Mouse (Mus musculus): ENCODE results near the gene Sh3bp2. TPM values are rescaled to one million over a fixed set of nuclear protein-coding genes. Genes with fewer than 3 reads are reported as not detected.

Sh3bp2 gene
- total and polyA plus RNA-seq, 3 experiments, result 7.9 to 12.0 TPM; not detected in 1

GRCm38 (mm10) chr5:34514218-34514566 lies 11.4 kb upstream of the Sh3bp2 start:
- Histone ChIP-seq H3K4me3 (ENCODE audit: control insufficient read depth in 1 of 2, insufficient read depth in 1 of 2, low read depth in 2 of 2, low read length in 2 of 2) (peak overlapping the region; percentile 69 to 98), H3K27me3 (ENCODE audit: control insufficient read depth in 1 of 2, insufficient read depth in 2 of 2, low read length in 2 of 2) (no peaks in the 10 kb centered on the region), H3K36me3 (ENCODE audit: control insufficient read depth in 1 of 2, insufficient read depth in 2 of 2, low read length in 2 of 2) (peaks cover 0 to 28% of the 10 kb centered on the region in 2 experiments; a peak in 2 of 4 replicates), H3K79me2 (ENCODE audit: control insufficient read depth, insufficient read depth, low read length, poor library complexity) (peaks cover 14% of the 10 kb centered on the region), H3K27ac (ENCODE audit: control insufficient read depth, low read depth, low read length) (no peak overlapping the region), H3K4me1 (ENCODE audit: control insufficient read depth in 1 of 2, insufficient read depth in 2 of 2, low read length in 2 of 2) (peaks cover 18 to 29% of the 10 kb centered on the region in 2 experiments), H3K9me3 (replicated peaks; ENCODE audit: insufficient read depth, low read length) (no peaks in the 10 kb centered on the region), H3K9ac (ENCODE audit: control insufficient read depth, low read depth, low read length, poor library complexity, severe bottlenecking) (peak overlapping the region; percentile 45)
- TF ChIP-seq ZMIZ1 (IDR thresholded peaks at IDR 0.05; ENCODE audit: low read depth, low read length) (peak; percentile 65), HCFC1 (IDR thresholded peaks at IDR 0.05; ENCODE audit: low read depth, low read length) (peak; percentile 63), MAX (IDR thresholded peaks at IDR 0.05; ENCODE audit: low read length) (peak; percentile 70; the same call in 1 of the 2 replicates), USF1 (IDR thresholded peaks at IDR 0.05; ENCODE audit: low read depth, low read length) (no peak), NELFE (IDR thresholded peaks at IDR 0.05; ENCODE audit: low read depth, low read length) (peak; percentile 34), RCOR1 (IDR thresholded peaks at IDR 0.05; ENCODE audit: low read depth, low read length) (peak; percentile 45; the same call in 1 of the 2 replicates), ZKSCAN1 (IDR thresholded peaks at IDR 0.05; ENCODE audit: low read depth, low read length) (no peak), ELF1 (IDR thresholded peaks at IDR 0.05; ENCODE audit: low read depth, low read length) (peak; percentile 84), MXI1 (IDR thresholded peaks at IDR 0.05; ENCODE audit: low read depth, low read length) (peak; percentile 62), MEF2A (IDR thresholded peaks at IDR 0.05; ENCODE audit: extremely low read depth, insufficient replicate concordance, low read depth, low read length, poor library complexity, severe bottlenecking) (no peak), ETS1 (IDR thresholded peaks at IDR 0.05; ENCODE audit: low read depth, low read length) (no peak), ZC3H11A (IDR thresholded peaks at IDR 0.05; ENCODE audit: low read depth, low read length) (no peak), MAZ (IDR thresholded peaks at IDR 0.05; ENCODE audit: low read depth, low read length) (no peak), ZNF384 (IDR thresholded peaks at IDR 0.05; ENCODE audit: low read depth, low read length) (no peak)
- no peak for DNase-seq (ENCODE audit: low read depth, low spot score)

DNA sequence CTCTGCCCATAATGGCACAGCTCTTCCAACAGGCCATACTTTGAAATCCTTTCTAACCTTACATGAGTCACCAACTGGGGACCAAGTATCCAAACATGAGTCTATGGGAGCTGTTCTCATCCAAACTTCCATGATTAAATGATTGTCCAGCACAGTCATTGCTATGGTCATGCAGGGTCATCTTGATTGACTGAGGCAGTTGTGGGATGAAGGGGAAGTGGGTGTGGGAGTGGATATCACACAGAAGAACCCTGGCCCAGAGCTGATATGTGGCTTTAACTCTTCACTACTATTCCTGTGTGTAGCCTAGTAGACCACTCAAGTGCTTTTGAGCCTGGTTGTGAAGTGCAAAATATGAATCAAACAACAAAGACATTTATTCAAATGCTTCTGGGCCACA lies 10.5 kb upstream of the Sh3bp2 start:
- peak overlapping the region in 1 of 2 experiments; percentile 98; a peak in 1 of 4 replicates for H3K4me3 ChIP-seq (ENCODE audit: control insufficient read depth in 1 of 2, insufficient read depth in 1 of 2, low read depth in 2 of 2, low read length in 2 of 2)

More for the DNA sequence above, 10.5 kb upstream of the Sh3bp2 start:
- Histone ChIP-seq H3K4me1 (ENCODE audit: control insufficient read depth in 1 of 2, insufficient read depth in 2 of 2, low read length in 2 of 2) (peaks cover 20 to 33% of the 10 kb centered on the region in 2 experiments), H3K79me2 (ENCODE audit: control insufficient read depth, insufficient read depth, low read length, poor library complexity) (peaks cover 14% of the 10 kb centered on the region), H3K9ac (ENCODE audit: control insufficient read depth, low read depth, low read length, poor library complexity, severe bottlenecking) (no peak overlapping the region), H3K36me3 (ENCODE audit: control insufficient read depth in 1 of 2, insufficient read depth in 2 of 2, low read length in 2 of 2) (peaks cover 0 to 30% of the 10 kb centered on the region in 2 experiments; a peak in 2 of 4 replicates), H3K27ac (ENCODE audit: control insufficient read depth, low read depth, low read length) (no peak overlapping the region), H3K27me3 (ENCODE audit: control insufficient read depth in 1 of 2, insufficient read depth in 2 of 2, low read length in 2 of 2) (no peaks in the 10 kb centered on the region), H3K9me3 (replicated peaks; ENCODE audit: insufficient read depth, low read length) (no peaks in the 10 kb centered on the region)
- DNase-seq (ENCODE audit: low read depth, low spot score), result peak; percentile 47
- TF ChIP-seq EP300 (IDR thresholded peaks at IDR 0.05; ENCODE audit: low read depth in 1 of 2, low read length in 2 of 2), result peak; percentile 38 to 75; a peak in 3 of 4 replicates
- TF ChIP-seq SMC3 (IDR thresholded peaks at IDR 0.05; ENCODE audit: low read depth, low read length), result no peak
- peak; percentile 53; the same call in 1 of the 2 replicates for TF ChIP-seq GATA1 (IDR thresholded peaks at IDR 0.05; ENCODE audit: low read depth, low read length)
- TF ChIP-seq TCF12 (IDR thresholded peaks at IDR 0.05; ENCODE audit: low read depth, low read length), result 0 out of 2 replicates have a peak, but pooled peaks have one; percentile 45
- TF ChIP-seq JUND (IDR thresholded peaks at IDR 0.05; ENCODE audit: low read depth, low read length), result 0 out of 2 replicates have a peak, but pooled peaks have one; percentile 20
- TF ChIP-seq TAL1 (IDR thresholded peaks at IDR 0.05; ENCODE audit: low read length), result peak; percentile 16; the same call in 1 of the 2 replicates
- TF ChIP-seq SIN3A (IDR thresholded peaks at IDR 0.05; ENCODE audit: low read length), result no peak; the same call in 1 of the 2 replicates

All from MEL (cell line).